Mouse (Mus musculus) midbrain, embryonic 14.5 days (tissue): ENCODE measurements around the gene Exoc6. TPM values are rescaled to one million over a fixed set of nuclear protein-coding genes. Genes with fewer than 3 reads are reported as not detected.

ENCODE experiments used
- ATAC-seq: fragments of 200-750 bp; cut with Nextera tagmentation; 2 replicates; pipeline ENCODE4 v1.8.0; 2017; ENCODE audit warnings: moderate number of reproducible peaks, moderate library complexity; ENCODE audit not compliant: low FRiP score, low TSS enrichment
- DNase-seq: peaks from one replicate; pipeline ENCODE4 v3.0.0-alpha.2; 2015
- H3K27ac ChIP-seq: fragments of 300-500 bp; sonication (generic); replicated peaks from 2 replicates; pipeline ENCODE4 v1.5.1; 2014; ENCODE audit warnings: mild to moderate bottlenecking, low read depth, low read length, moderate library complexity
- H3K27me3 ChIP-seq: fragments of 300-500 bp; sonication (generic); 2 replicates; pipeline ENCODE4 v1.6.1; 2014; ENCODE audit warnings: low read length, control low read depth, mixed read lengths; ENCODE audit not compliant: control insufficient read depth, insufficient read depth
- H3K36me3 ChIP-seq: fragments of 300-500 bp; sonication (generic); 2 replicates; pipeline ENCODE4 v1.6.1; 2014; ENCODE audit warnings: low read length, control low read depth; ENCODE audit not compliant: control insufficient read depth, insufficient read depth
- H3K4me1 ChIP-seq: fragments of 300-500 bp; sonication (generic); 2 replicates; pipeline ENCODE4 v1.6.1; 2014; ENCODE audit warnings: mild to moderate bottlenecking, antibody characterized with exemption, low read length, control low read depth; ENCODE audit not compliant: control insufficient read depth, insufficient read depth
- H3K4me2 ChIP-seq: fragments of 300-500 bp; sonication (generic); 2 replicates; pipeline ENCODE4 v1.6.1; 2014; ENCODE audit warnings: mild to moderate bottlenecking, low read length, moderate library complexity
- H3K4me3 ChIP-seq: fragments of 300-500 bp; sonication (generic); replicated peaks from 2 replicates; pipeline ENCODE4 v1.5.1; 2014; ENCODE audit warnings: low read depth, low read length
- H3K9ac ChIP-seq: fragments of 300-500 bp; sonication (generic); replicated peaks from 2 replicates; pipeline ENCODE4 v1.6.1; 2014; ENCODE audit warnings: mild to moderate bottlenecking, low read length, moderate library complexity
- H3K9me3 ChIP-seq: fragments of 300-500 bp; sonication (generic); 2 replicates; pipeline ENCODE4 v1.6.1; 2016; ENCODE audit warnings: low read length, control low read depth, mixed read lengths; ENCODE audit not compliant: control insufficient read depth
- WGBS: fragments of 180-500 bp; shearing (Covaris S2); extraction: QIAGEN DNeasy Blood & Tissue Kit; methylation state at CpG from one replicate; pipeline ENCODE4 v1.1.7; 2014; 5-methylcytosine and 5-hydroxymethylcytosine counted together
- polyA plus RNA-seq: library from polyadenylated mRNA; unstranded; fragments of >200 nt; fragmentation: Nextera tagmentation; extraction: Ambion mirVana; gene quantifications from 2 replicates; pipeline ENCODE4 v1.2.1, GENCODE M21; 2014

Exoc6 gene
- polyA plus RNA-seq, 1 experiment from 2014 or later: 21.4 TPM

- Histone ChIP-seq H3K27ac (no peak overlapping the region), H3K27me3 (peaks cover 100% of the 10 kb centered on the region), H3K4me1 (peaks cover 18% of the 10 kb centered on the region), H3K4me3 (no peak overlapping the region), H3K9ac (no peak overlapping the region), H3K4me2 (0 out of 2 replicates have a peak overlapping the region, but pooled peaks have one; percentile 10), H3K9me3 (no peaks in the 10 kb centered on the region), H3K36me3 (no peaks in the 10 kb centered on the region)
- WGBS: 3% methylated on average over 42 of the region's 42 CpGs
- ATAC-seq: no peak
- peak; percentile 24 for DNase-seq
Observed at GRCm38 (mm10) chr19:37695762-37696602, 145.8 kb downstream of the Exoc6 start.

- Histone ChIP-seq H3K4me3 (peak overlapping the region; percentile 26; the same call in 1 of the 2 replicates), H3K4me1 (peaks cover 18% of the 10 kb centered on the region), H3K27ac (no peak overlapping the region), H3K4me2 (peak overlapping the region; percentile 10; the same call in 1 of the 2 replicates), H3K9ac (no peak overlapping the region), H3K9me3 (no peaks in the 10 kb centered on the region), H3K27me3 (peaks cover 94% of the 10 kb centered on the region), H3K36me3 (no peaks in the 10 kb centered on the region)
- ATAC-seq (no peak), DNase-seq (no peak)
- WGBS: 2% methylated on average over 22 of the region's 22 CpGs
Observed at GRCm38 (mm10) chr19:37696603-37697334, 146.6 kb downstream of the Exoc6 start.

DNA sequence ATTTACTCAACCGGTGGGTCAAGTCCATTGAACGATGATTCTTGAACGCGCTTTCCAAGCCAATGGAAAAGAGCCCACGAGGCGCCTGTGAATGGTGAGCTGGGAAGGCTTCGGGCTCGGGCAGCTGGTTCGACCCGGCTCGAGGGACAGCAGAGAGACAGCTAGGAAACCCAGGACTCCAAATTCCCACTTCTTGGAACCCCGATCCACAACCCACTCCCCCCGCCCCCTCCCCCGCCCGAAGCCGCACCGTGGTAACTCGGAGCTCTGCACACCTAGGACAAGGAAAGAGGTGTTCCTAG is 147.1 kb downstream of the Exoc6 start:
- Histone ChIP-seq H3K9ac (no peak overlapping the region), H3K27ac (no peak overlapping the region), H3K9me3 (no peaks in the 10 kb centered on the region), H3K4me2 (peak overlapping the region; percentile 51), H3K4me3 (peak overlapping the region; percentile 26), H3K4me1 (peaks cover 18% of the 10 kb centered on the region), H3K27me3 (peaks cover 94% of the 10 kb centered on the region), H3K36me3 (no peaks in the 10 kb centered on the region)
- DNase-seq (no peak), ATAC-seq (no peak)
- WGBS: 0% methylated on average over 18 of the region's 18 CpGs

DNA sequence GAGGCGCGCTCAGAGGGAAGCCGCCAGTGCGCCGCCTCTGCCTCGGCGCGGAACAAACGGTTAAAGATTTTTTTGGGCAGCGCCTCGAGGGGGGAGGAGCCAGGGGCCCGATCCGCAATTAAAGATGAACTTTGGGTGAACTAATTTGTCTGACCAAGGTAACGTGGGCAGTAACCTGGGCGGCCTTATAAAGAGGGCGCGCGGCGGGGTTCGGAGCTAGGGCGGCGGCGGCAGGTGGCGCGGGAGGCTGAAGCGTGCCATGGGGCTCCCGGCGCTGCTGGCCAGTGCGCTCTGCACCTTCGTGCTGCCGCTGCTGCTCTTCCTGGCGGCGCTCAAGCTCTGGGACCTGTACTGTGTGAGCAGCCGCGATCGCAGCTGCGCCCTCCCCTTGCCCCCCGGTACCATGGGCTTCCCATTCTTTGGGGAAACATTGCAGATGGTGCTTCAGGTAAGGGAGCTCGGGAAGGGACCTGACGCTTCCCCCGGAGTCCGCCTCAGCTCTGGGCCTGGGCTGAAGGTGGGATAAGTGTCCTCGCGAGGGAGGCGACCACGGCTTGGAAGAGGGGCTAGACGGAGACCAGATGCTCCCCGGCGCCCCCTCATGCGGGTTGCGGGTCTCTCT is 147.5 kb downstream of the Exoc6 start, which contains the start of gene Cyp26a1:
Cyp26a1 (plus strand) TSS at position 148 of the 622 bp plus-strand sequence.
- ATAC-seq: no peak
- 1% methylated on average over 51 of the region's 51 CpGs for WGBS
- H3K9ac ChIP-seq: no peak within 1 kb of the TSS

DNA sequence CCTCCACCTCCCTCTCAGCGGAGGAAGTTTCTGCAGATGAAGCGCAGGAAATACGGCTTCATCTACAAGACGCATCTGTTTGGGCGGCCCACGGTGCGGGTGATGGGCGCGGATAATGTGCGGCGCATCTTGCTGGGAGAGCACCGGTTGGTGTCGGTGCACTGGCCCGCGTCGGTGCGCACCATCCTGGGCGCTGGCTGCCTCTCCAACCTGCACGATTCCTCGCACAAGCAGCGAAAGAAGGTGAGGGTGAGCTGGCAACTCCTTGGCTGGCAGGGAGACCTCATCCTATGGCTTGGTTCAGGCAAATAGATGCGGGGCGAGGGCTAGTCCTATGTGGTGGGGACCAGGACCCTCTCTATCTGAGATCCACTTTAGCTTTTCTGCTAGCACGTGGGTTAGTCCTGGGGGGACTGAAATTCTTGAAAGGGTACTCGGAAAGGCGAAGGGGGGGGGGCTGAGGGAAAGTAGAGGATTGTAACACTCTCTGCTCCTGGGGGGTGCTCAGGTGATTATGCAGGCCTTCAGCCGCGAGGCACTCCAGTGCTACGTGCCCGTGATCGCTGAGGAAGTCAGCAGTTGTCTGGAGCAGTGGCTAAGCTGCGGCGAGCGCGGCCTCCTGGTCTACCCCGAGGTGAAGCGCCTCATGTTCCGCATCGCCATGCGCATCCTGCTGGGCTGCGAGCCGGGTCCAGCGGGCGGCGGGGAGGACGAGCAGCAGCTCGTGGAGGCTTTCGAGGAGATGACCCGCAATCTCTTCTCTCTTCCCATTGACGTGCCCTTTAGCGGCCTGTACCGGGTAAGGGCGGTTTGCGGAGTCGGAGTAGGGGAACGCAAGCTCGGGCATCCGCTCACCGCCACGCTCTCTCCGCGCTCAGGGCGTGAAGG is 148.3 kb downstream of the Exoc6 start:
- H3K4me1 ChIP-seq: peaks cover 10% of the 10 kb centered on the region; the same call in 1 of the 2 replicates
- ATAC-seq (no peak; the same call in 1 of the 2 replicates), DNase-seq (peak; percentile 46)
- H3K9me3 ChIP-seq: no peaks in the 10 kb centered on the region
- no peaks in the 10 kb centered on the region for H3K36me3 ChIP-seq
- peak overlapping the region; percentile 26 for H3K4me3 ChIP-seq
- H3K27me3 ChIP-seq: peaks cover 90% of the 10 kb centered on the region
- peak overlapping the region; percentile 51 for H3K4me2 ChIP-seq
- under 1% methylated on average over 63 of the region's 63 CpGs for WGBS
- no peak overlapping the region for H3K9ac ChIP-seq
- no peak overlapping the region for H3K27ac ChIP-seq

More for the DNA sequence above, 147.5 kb downstream of the Exoc6 start, which contains the start of gene Cyp26a1:
- Histone ChIP-seq H3K9me3 (no peaks in the 10 kb centered on the region), H3K36me3 (no peaks in the 10 kb centered on the region), H3K4me1 (peaks cover 16% of the 10 kb centered on the region), H3K4me2 (peak within 1 kb of the TSS; percentile 51), H3K27ac (no peak within 1 kb of the TSS), H3K4me3 (peak within 1 kb of the TSS; percentile 26), H3K27me3 (peaks cover 92% of the 10 kb centered on the region)
- peak; percentile 47 for DNase-seq

DNA sequence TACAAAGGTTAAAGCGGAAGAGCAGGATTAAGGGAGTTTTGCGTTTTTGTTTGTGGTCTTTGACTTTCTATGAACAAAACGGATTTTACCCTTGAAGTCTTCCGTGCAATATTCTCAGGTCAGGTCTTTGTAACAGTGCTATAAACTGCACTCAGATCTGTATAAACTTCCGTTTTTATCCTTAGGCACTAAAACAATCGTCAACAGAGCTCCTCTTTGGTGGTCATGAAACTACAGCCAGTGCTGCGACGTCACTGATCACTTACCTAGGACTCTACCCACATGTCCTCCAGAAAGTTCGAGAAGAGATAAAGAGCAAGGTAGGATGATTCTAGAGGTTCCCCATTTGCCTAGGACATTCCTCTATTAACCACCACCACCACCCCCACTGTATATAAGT is 149.5 kb downstream of the Exoc6 start:
- DNase-seq (no peak), ATAC-seq (no peak)
- WGBS: 17% methylated on average over 9 of the region's 9 CpGs

DNA sequence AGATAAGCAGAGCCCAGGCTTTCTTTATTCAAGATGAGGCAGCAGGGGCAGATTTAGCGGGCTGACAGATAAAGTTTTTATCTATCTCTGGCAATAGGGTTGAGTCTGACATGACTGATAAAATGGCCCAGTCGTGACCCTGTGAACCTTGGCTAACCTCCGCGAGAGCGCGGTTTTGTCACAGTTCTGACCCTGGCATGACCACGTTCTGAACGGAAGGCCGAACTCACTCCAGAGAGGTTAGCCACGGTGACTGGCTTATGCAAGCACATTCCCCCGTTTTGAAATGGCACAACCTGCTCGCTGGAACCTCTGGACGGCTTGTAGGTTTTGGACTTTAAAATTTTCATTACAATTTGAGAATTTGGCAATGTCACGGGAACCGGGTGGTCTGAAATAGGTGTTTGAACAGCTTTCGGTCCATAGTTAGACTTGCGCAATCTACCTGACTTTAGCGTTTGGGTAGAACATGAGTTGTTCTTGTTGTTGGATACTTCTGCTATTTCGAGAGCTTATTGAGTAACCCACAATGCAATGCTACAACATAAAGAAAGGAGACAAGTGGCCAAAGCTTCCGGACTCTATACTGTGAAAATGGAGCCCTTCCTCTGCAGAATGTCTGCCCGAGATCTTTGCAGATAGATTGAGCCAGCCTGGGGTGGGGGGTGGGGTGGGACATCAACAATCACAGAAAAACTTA is 152.3 kb downstream of the Exoc6 start:
- ATAC-seq (no peak), DNase-seq (no peak)
- peaks cover 50% of the 10 kb centered on the region for H3K27me3 ChIP-seq
- WGBS: 77% methylated on average over 21 of the region's 21 CpGs
- no peaks in the 10 kb centered on the region for H3K9me3 ChIP-seq
- no peaks in the 10 kb centered on the region for H3K36me3 ChIP-seq
- H3K9ac ChIP-seq: no peak overlapping the region
- H3K4me1 ChIP-seq: peaks cover 10% of the 10 kb centered on the region; the same call in 1 of the 2 replicates
- H3K4me2 ChIP-seq: no peak overlapping the region
- no peak overlapping the region for H3K27ac ChIP-seq
- no peak overlapping the region for H3K4me3 ChIP-seq

More for the DNA sequence above, 149.5 kb downstream of the Exoc6 start:
- no peaks in the 10 kb centered on the region for H3K36me3 ChIP-seq
- H3K9ac ChIP-seq: no peak overlapping the region
- peaks cover 10% of the 10 kb centered on the region; the same call in 1 of the 2 replicates for H3K4me1 ChIP-seq
- no peak overlapping the region for H3K4me3 ChIP-seq
- no peak overlapping the region for H3K27ac ChIP-seq
- peaks cover 79% of the 10 kb centered on the region for H3K27me3 ChIP-seq
- H3K4me2 ChIP-seq: no peak overlapping the region
- H3K9me3 ChIP-seq: no peaks in the 10 kb centered on the region
